Mouse (Mus musculus) R1 (cell line): ENCODE measurements at regions not wholly inside any gene's neighbourhood (a gene's known extent, or its start where the extent isn't known, plus 50 kb on each side); places are given as distances from the start of the nearest gene placed in this dataset.
"Not testable (repeated sequence)": the region's sequence is repeated elsewhere in the genome, so short reads cannot be mapped to it uniquely, and the experiment has no call there.

Experiments used
- DNase-seq: peaks from one replicate; pipeline ENCODE4 v3.0.0-alpha.2; 2018; ENCODE audit warnings: low read depth, low spot score

DNA sequence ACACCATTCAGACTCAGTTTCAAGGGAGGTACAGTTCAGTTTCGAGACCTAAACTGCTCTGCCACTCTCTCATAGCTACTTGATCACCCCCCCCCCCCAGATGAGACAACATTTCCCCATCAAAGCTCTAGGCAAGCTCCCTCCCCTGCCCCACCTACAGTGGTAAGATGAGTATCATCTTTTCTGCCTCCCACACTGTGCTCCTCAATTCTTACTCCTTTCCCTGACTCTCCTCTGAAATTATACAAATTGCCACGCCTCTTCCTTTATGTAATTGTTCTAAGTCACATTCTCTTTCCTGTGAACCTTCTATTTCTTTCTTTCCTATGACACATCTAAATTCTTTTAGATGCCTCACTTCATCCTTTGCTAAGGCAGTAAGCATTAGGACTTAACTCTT is 321.6 kb downstream of the Htr1b start:
- no peak for DNase-seq

DNA sequence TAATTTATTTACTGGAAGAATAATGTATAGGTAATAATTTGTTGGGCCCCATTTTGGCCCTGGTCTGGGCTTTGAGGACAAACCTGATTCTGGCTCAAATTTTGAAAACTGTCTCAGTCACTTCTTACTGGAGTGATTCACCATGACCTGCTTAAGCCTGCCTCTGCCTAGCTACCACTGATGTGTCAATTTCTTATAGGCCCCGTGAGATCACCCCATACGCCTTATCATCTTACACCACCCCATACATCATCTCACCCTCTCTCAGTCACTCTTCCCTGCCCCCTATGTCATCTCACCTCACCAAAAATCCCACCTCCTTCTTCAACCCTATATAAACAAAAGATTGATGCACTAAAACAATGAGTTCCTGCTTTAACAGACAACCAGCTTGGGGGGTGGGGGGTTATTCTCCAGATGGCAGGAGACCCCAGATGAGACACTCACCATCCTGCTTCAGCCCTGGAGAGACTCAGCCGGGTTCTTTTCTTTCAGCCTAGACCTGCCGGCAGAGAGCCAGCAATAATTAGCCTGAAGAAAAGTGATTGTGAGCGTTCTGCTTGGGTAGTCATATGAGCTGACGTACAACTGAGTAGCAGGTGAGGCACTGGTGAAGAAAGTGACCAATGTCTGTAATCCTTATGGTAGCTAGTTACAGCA is 325.0 kb downstream of the Htr1b start:
- DNase-seq: no peak

DNA sequence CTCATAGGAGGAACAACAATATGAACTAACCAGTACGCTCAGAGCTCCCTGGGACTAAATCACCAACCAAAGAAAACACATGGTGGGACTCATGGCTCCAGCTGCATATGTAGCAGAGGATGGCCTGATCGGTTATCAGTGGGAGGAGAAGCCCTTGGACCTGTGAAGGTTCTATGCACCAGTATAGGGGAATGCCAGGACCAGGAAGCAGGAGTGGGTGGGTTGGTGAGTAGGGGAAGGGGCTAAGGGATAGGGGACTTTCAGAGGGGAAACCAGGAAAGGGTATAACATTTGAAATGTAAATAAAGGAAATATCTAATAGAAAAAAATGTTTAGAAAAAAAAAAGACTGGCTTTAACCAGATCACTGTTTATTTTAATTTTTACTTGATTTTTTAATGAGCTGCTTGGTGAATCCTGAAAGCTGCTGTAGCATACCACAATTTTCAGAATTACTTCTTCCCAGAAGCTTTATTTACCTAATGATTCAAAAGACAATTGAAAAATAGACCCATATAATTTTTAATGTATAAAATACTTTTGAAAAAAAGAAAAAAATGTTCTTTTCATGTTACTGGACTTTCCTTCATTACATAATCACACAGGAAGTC is 328.1 kb downstream of the Htr1b start:
- DNase-seq: no peak

DNA sequence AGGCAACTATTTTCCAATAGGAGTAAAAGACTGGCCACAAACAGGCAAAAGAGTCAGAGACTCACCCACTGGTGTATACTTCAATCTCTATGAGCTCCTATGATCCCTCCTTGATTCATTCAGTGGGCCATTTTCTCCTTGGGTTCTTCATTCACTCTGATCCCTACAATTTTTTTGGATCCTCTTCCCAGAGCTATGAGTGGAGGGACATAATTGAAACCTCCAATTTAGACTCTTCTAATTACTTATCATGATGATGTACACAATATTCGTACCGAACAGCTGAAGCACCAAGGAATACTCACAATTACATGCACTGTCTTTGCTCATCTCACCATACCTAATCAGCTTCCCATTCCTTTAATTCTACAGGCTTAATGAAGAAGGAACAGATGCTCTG is 357.9 kb downstream of the Htr1b start:
- DNase-seq: no peak

DNA sequence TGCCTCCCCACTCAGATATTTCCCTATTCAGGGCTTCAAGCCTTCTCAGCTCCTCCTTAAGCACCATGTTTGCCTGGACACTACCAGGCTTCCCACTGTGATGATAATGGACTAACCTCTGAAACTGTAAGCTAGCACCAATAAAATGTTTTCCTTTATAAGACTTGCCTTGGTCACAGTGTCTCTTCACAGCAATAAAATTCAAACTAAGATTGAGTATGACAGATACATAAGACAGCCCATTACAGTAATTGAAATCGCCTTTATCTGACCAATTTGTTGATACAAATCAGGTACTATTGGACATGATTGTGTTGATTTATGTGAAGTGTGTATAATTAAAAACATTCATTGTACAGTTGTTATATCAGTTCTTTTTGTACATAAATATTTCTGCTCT is 358.3 kb downstream of the Htr1b start:
- no peak for DNase-seq

DNA sequence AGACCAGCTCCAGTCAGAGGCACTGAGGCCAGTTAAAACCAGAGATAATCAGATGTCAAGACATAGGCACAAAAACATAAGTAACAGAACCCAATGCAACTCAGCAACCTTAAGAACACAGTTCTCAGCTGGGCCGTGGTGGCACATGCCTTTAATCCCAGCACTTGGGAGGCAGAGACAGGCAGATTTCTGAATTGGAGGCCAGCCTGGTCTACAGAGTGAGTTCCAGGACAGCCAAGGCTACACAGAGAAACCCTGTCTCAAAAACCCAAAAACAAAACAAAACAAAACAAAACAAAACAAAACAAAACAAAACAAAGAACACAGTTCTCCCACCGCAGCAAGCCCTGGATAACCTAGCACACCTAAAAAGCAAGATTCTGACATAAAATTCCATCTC is 408.7 kb downstream of the Htr1b start:
- not testable (repeated sequence) for DNase-seq

DNA sequence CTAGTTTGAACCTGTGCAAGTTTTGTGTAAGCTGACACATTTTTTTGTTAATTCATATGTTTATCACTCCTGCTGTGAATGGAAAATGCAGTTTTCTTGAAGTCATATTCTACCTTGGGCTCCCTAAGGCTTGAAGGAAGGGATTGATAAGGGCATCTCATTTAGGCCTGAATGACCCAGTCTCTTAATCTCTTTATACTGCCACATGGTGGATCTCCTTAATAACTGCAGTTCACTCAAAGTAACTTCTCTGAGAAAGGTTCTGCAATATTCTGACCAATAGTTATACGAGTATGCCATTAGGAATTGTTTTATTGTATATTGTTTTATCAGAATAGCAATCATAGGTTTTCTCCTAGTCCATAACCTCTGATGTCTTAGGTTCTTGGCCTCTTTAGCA is 415.7 kb downstream of the Htr1b start:
- DNase-seq: no peak

DNA sequence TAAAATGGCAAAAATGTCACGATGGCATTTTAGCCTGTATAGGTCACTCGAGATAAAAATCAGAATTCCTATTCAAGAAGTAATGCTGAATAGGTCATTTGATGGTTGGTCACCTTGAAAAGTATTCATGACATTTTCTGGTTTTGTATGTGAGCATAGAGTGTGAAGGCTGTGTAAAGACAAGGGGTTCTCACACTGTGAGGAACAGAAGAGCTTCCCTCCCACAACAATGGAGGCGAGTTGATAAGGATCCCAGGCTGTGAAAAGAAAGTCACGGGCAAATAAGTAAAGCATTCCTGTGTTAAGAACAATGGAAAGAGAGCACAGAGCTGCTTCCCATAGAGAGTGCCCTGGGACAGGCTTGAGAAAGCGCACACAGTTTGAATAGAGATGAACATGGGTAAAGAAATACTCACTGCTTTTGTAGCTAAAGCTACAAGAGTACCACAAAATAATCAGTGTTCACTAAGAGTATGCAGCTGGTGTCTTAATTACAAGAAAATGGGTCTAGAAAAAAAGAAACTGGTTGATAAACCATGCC is 418.0 kb downstream of the Htr1b start:
- peak; percentile 23 for DNase-seq

DNA sequence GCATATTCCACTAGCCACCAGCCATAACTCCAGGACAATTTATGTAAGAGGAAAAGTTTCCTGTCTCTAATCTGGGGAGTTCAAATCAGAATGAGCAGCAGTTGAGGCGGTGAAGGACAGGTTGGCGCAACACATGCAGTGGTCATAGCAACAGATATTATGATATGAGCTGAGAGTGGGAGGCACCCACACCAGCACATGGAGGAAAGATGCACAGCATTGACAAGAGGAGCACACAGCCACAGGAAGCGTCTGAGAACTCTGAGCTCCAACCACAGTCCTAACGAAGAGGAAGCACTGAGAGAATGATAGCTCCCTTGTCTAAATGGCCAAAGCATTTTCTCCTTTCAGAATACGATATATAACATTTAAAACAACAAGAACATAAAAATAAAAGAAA is 418.9 kb downstream of the Htr1b start:
- no peak for DNase-seq

DNA sequence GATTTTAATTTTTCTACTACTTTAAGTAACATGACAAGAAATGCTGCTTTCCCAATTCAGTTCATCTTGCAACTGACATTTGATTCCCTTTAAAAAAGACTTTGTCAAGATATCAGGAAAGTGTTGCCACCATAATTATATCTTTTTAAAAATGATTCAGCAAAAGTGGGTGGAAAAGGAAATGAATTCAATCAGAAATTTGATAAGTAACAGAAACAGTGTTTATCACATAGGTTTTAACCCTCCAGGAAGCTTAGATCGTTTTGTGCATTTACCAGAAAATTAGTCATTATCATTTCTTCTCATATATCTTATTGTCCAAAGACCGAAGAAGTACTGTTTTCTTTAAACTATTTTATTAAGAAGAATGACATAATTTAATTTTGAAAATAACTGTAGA is 441.0 kb downstream of the Htr1b start:
- no peak for DNase-seq
